Mouse (Mus musculus): Measurements from ENCODE around the gene Sumo1.

GRCm38 (mm10) chr1:59690467-59690866 lies 19.8 kb upstream of the Sumo1 start:
- TF ChIP-seq POLR2A (IDR thresholded peaks at IDR 0.05; ENCODE audit: insufficient read depth, low read length): no peak
- no peak for TF ChIP-seq EP300 (IDR thresholded peaks at IDR 0.05; ENCODE audit: insufficient read depth, low read depth, low read length)
